Mouse (Mus musculus) heart, embryonic 11.5 days (tissue): ENCODE measurements around the gene Pim1. TPM values are rescaled to one million over a fixed set of nuclear protein-coding genes. Genes with fewer than 3 reads are reported as not detected.

Source experiments
- ATAC-seq: fragments of 200-750 bp; cut with Nextera tagmentation; replicated peaks from 2 replicates; pipeline ENCODE4 v1.8.0; 2017; ENCODE audit warnings: moderate library complexity; ENCODE audit not compliant: insufficient number of reproducible peaks, low FRiP score, low TSS enrichment
- H3K27ac ChIP-seq: fragments of 300-500 bp; sonication (generic); 2 replicates; pipeline ENCODE4 v1.5.1; 2014; ENCODE audit warnings: mild to moderate bottlenecking, low read depth, low read length
- H3K27me3 ChIP-seq: fragments of 300-500 bp; sonication (generic); 2 replicates; pipeline ENCODE4 v1.6.1; 2014; ENCODE audit warnings: mild to moderate bottlenecking, low read length, mixed read lengths; ENCODE audit not compliant: control insufficient read depth, insufficient read depth
- H3K36me3 ChIP-seq: fragments of 300-500 bp; sonication (generic); 2 replicates; pipeline ENCODE4 v1.6.1; 2014; ENCODE audit warnings: mild to moderate bottlenecking, low read length, moderate library complexity, mixed read lengths; ENCODE audit not compliant: control insufficient read depth, insufficient read depth
- H3K4me1 ChIP-seq: fragments of 300-500 bp; sonication (generic); 2 replicates; pipeline ENCODE4 v1.6.1; 2014; ENCODE audit warnings: low read length; ENCODE audit not compliant: control insufficient read depth, insufficient read depth
- H3K4me2 ChIP-seq: fragments of 300-500 bp; sonication (generic); 2 replicates; pipeline ENCODE4 v1.6.1; 2014; ENCODE audit warnings: mild to moderate bottlenecking, moderate library complexity
- H3K4me3 ChIP-seq: fragments of 300-500 bp; sonication (generic); 2 replicates; pipeline ENCODE4 v1.5.1; 2014; ENCODE audit warnings: low read depth, low read length
- H3K9ac ChIP-seq: fragments of 300-500 bp; sonication (generic); 2 replicates; pipeline ENCODE4 v1.6.1; 2014; ENCODE audit warnings: mild to moderate bottlenecking, low read depth, low read length, moderate library complexity
- H3K9me3 ChIP-seq: fragments of 300-500 bp; sonication (generic); replicated peaks from 2 replicates; pipeline ENCODE4 v1.6.1; 2016; ENCODE audit warnings: low read length; ENCODE audit not compliant: control insufficient read depth
- WGBS: fragments of 180-500 bp; shearing (Covaris S2); extraction: QIAGEN DNeasy Blood & Tissue Kit; methylation state at CpG from one replicate; pipeline ENCODE4 v1.1.7; 2014; ENCODE audit not compliant: insufficient replicate concordance; 5-methylcytosine and 5-hydroxymethylcytosine counted together
- polyA plus RNA-seq: library from polyadenylated mRNA; unstranded; fragments of >200 nt; fragmentation: Nextera tagmentation; extraction: Ambion mirVana; gene quantifications from 2 replicates; pipeline ENCODE4 v1.2.1, GENCODE M21; 2014

The Pim1 gene
- polyA plus RNA-seq, 1 experiment from 2014 or later: 27.3 TPM

GRCm38 (mm10) chr17:29531757-29532384, 41.3 kb downstream of the Pim1 start:
- Histone ChIP-seq H3K27me3 (no peaks in the 10 kb centered on the region), H3K4me2 (no peak overlapping the region), H3K9ac (no peak overlapping the region), H3K4me3 (no peak overlapping the region), H3K9me3 (0 out of 2 replicates have a peak, but pooled peaks cover 3% of the 10 kb centered on the region), H3K36me3 (no peaks in the 10 kb centered on the region), H3K4me1 (no peaks in the 10 kb centered on the region), H3K27ac (no peak overlapping the region)
- 64% methylated on average over 10 of the region's 10 CpGs for WGBS
- ATAC-seq: no peak

- H3K27me3 ChIP-seq: no peaks in the 10 kb centered on the region
- no peak overlapping the region for H3K9ac ChIP-seq
- no peak for ATAC-seq
- H3K4me1 ChIP-seq: no peaks in the 10 kb centered on the region
- H3K27ac ChIP-seq: no peak overlapping the region
- H3K4me3 ChIP-seq: no peak overlapping the region
- no peak overlapping the region for H3K4me2 ChIP-seq
- WGBS: 82% methylated on average over 11 of the region's 11 CpGs
- no peaks in the 10 kb centered on the region for H3K36me3 ChIP-seq
- 0 out of 2 replicates have a peak, but pooled peaks cover 3% of the 10 kb centered on the region for H3K9me3 ChIP-seq
Measured at GRCm38 (mm10) chr17:29533866-29534265, 43.3 kb downstream of the Pim1 start.

- ATAC-seq: no peak
- Histone ChIP-seq H3K9ac (no peak overlapping the region), H3K4me2 (no peak overlapping the region)
Measured at GRCm38 (mm10) chr17:29540426-29540825, 49.9 kb downstream of the Pim1 start.

DNA sequence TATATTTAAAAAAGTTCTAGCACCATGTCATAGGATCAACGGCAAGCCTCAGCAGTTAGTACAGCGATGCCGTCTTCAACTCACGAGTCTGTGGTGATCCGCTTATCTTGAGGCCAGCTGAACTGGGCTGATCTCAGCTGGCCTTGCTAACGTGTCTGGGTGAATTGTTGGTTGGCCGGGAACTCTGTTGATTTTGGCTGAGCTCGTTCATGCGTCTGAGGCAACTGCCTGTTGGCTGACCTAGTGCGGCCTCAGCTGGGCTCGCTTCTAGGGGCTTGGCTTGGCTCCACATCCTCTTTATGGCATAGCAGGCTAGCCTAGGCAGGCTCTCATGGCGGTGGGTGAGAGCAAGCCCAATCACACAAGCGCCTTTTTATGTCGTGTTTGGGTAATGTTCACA, 50.9 kb downstream of the Pim1 start:
- ATAC-seq: no peak
- no peak overlapping the region for H3K9ac ChIP-seq
- H3K9me3 ChIP-seq: no peaks in the 10 kb centered on the region
- no peaks in the 10 kb centered on the region for H3K27me3 ChIP-seq
- 57% methylated on average over 14 of the region's 14 CpGs for WGBS
- H3K4me3 ChIP-seq: no peak overlapping the region
- H3K4me2 ChIP-seq: no peak overlapping the region
- H3K4me1 ChIP-seq: no peaks in the 10 kb centered on the region
- H3K27ac ChIP-seq: no peak overlapping the region
- H3K36me3 ChIP-seq: no peaks in the 10 kb centered on the region

More at GRCm38 (mm10) chr17:29540426-29540825, 49.9 kb downstream of the Pim1 start:
- Histone ChIP-seq H3K36me3 (no peaks in the 10 kb centered on the region), H3K27me3 (no peaks in the 10 kb centered on the region), H3K4me1 (no peaks in the 10 kb centered on the region), H3K4me3 (no peak overlapping the region), H3K27ac (no peak overlapping the region), H3K9me3 (0 out of 2 replicates have a peak, but pooled peaks cover 3% of the 10 kb centered on the region)
- WGBS: 82% methylated on average over 8 of the region's 8 CpGs

- no peak for ATAC-seq
- Histone ChIP-seq H3K9ac (no peak overlapping the region), H3K36me3 (no peaks in the 10 kb centered on the region), H3K27me3 (no peaks in the 10 kb centered on the region), H3K4me3 (no peak overlapping the region), H3K27ac (no peak overlapping the region), H3K4me2 (no peak overlapping the region), H3K4me1 (no peaks in the 10 kb centered on the region), H3K9me3 (no peaks in the 10 kb centered on the region)
- 82% methylated on average over 19 of the region's 19 CpGs for WGBS
Measured at GRCm38 (mm10) chr17:29542831-29543690, 52.5 kb downstream of the Pim1 start.

GRCm38 (mm10) chr17:29544064-29544463, 53.5 kb downstream of the Pim1 start:
- Histone ChIP-seq H3K4me1 (no peaks in the 10 kb centered on the region), H3K27ac (no peak overlapping the region), H3K27me3 (no peaks in the 10 kb centered on the region), H3K36me3 (no peaks in the 10 kb centered on the region), H3K9me3 (no peaks in the 10 kb centered on the region), H3K4me3 (no peak overlapping the region), H3K4me2 (no peak overlapping the region), H3K9ac (no peak overlapping the region)
- ATAC-seq: no peak
- WGBS: 76% methylated on average over 2 of the region's 2 CpGs

DNA sequence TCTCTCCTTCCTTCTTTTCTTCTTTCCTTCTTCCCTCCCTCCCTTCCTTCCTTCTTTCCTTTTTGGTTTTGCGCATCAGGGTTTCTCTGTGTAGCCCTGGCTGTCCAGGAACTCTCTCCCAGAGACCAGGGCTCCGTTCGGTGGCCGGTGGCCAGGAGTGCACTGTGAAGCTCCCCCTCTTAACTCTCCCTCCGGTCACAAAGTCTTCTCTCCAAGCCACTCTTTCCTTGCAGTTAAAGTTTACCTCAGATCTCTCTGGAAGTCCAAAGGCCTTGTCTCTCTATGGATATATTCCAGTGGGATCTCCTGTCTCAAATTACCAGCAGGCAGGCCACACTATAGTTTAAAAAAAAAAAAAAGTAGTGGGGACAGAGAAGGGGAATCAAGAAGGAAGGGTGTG, 54.7 kb downstream of the Pim1 start:
- no peak overlapping the region for H3K9ac ChIP-seq
- H3K4me2 ChIP-seq: no peak overlapping the region
- no peaks in the 10 kb centered on the region for H3K9me3 ChIP-seq
- no peak overlapping the region for H3K27ac ChIP-seq
- no peak for ATAC-seq
- H3K4me1 ChIP-seq: peaks cover 2% of the 10 kb centered on the region
- H3K27me3 ChIP-seq: no peaks in the 10 kb centered on the region
- 86% methylated on average over 5 of the region's 5 CpGs for WGBS
- H3K4me3 ChIP-seq: no peak overlapping the region
- H3K36me3 ChIP-seq: no peaks in the 10 kb centered on the region
